Mouse (Mus musculus) G1E (cell line): ENCODE results near the gene Tcf3.

Source experiments
- CTCF ChIP-seq: IDR thresholded peaks from 2 replicates; pipeline ENCODE4 v1.5.1; 2012; ENCODE audit warnings: low read depth, low read length, inconsistent platforms, mixed read lengths
- GATA1 ChIP-seq: IDR thresholded peaks from 2 replicates; pipeline ENCODE4 v1.6.1; 2012; ENCODE audit warnings: borderline replicate concordance, low read length, inconsistent platforms, mixed read lengths
- GATA2 ChIP-seq: IDR thresholded peaks from 2 replicates; pipeline ENCODE4 v1.6.1; 2012; ENCODE audit warnings: low read depth, low read length, inconsistent platforms, borderline replicate concordance
- TAL1 ChIP-seq: conservative IDR thresholded peaks from 2 replicates; pipeline ENCODE4 v1.6.1; 2012; ENCODE audit warnings: low read depth, low read length, inconsistent platforms, mixed read lengths

DNA sequence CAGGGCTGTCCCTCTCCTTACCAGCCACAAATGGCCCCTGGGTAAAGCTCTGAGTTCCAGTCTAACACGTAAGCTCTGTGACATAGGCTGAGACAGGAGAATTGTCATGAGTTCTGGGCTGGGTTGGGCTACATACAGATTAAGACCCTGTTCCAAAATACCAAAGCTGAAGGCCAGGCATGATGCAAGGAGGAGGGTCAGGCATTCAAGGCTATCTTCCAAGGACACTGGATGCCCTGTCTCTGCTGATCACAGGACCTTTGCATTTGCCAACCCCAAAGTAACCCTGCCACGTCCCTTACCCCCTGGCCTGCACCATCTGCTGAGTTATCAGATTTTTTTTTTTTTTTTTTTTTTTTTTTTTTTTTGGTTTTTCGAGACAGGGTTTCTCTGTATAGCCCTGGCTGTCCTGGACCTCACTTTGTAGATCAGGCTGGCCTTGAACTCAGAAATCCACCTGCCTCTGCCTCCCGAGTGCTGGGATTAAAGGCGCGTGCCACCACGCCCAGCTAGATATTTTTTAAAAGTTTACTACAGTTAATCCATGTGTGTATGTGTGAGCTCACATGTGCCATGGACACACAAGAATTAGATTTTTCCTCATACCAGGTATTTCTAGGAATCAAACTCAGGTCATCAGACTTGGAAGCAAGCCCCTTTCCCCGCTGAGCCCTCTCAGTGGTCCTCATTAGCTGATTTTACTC, 10.3 kb upstream of the Tcf3 start:
- TF ChIP-seq CTCF (no peak), GATA1 (no peak), TAL1 (no peak), GATA2 (no peak)
